Mouse (Mus musculus): ENCODE results near the gene Cyp2d9. TPM values are rescaled to one million over a fixed set of nuclear protein-coding genes. Genes with fewer than 3 reads are reported as not detected.
"Not testable (repeated sequence)": the region's sequence is repeated elsewhere in the genome, so short reads cannot be mapped to it uniquely, and the experiment has no call there.

Cyp2d9 gene
- polyA plus RNA-seq, 1 experiment from 2014 or later, result not detected

DNA sequence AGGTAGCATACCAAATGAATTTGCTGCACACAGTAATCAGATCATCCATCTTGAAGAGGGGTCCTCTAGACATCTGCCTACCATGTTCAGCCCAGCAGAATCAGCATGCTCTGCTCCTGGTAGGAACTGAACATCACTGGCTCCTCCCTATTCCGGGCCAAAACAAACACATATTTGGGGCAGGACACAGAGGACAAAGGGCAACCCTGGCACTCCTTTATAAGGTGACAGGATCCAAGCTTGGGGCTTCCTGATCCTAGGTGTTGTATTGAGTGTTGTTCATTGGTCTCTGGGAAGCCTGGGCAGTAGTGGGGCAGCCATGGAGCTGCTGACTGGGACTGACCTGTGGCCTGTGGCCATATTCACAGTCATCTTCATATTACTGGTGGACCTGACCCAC, 18.9 kb downstream of the Cyp2d9 start:
- H3K36me3 ChIP-seq; H3K9ac ChIP-seq; H3K27me3 ChIP-seq; H3K9me3 ChIP-seq; H3K4me1 ChIP-seq (replicated peaks); H3K4me3 ChIP-seq; H3K27ac ChIP-seq (replicated peaks); H3K4me2 ChIP-seq; ATAC-seq (ENCODE audit: low FRiP score, low read depth): not testable (repeated sequence)
- WGBS, result 93% methylated on average over 1 of the region's 1 CpGs

DNA sequence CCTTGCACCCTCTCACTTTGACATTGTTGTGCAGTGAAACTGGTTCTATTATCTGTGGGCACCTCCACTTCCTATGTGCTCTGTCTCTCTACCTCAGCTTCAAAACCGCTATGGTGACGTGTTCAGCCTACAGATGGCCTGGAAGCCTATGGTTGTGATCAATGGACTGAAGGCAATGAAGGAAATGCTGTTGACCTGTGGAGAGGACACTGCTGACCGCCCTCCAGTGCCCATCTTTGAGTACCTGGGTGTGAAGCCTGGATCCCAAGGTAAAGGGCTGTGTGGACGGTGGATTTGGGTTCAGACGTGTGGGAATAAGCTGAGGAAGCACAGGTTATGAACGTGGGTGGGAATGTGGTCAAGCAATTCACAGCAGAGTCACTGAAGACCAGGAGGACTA, 20.3 kb downstream of the Cyp2d9 start:
- H3K9ac ChIP-seq; ATAC-seq (ENCODE audit: low FRiP score, low read depth); H3K9me3 ChIP-seq; H3K4me1 ChIP-seq (replicated peaks); H3K27me3 ChIP-seq; H3K4me3 ChIP-seq; H3K4me2 ChIP-seq; H3K27ac ChIP-seq (replicated peaks); H3K36me3 ChIP-seq: not testable (repeated sequence)
- 90% methylated on average over 6 of the region's 6 CpGs for WGBS

DNA sequence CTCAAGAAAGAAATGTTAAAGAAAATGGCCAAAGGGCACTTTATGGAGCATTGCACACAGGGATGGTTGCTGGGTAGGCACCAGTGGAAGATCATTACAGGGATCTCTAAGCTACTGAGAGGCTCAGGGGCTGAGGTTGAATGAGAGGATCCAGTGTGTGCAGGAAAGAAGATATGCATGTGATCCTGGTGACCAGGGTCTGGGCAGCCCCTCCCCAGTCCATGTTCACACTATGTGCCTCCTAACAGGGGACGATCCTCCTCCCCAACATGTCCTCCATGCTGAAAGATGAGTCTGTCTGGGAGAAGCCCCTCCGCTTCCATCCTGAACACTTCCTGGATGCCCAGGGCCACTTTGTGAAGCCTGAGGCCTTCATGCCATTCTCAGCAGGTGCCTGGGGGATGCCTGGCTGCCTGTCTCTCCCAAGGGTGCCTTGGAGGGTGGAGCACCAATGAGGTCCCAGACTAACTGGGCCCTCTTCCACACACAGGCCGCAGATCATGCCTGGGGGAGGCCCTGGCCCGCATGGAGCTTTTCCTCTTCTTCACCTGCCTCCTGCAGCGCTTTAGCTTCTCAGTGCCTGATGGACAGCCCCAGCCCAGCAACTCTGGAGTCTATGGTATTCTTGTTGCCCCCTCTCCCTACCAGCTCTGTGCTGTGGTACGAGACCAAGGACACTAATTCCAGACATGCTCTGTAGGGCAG, 23.0 kb downstream of the Cyp2d9 start:
- H3K4me3 ChIP-seq; H3K4me1 ChIP-seq (replicated peaks); ATAC-seq (ENCODE audit: low FRiP score, low read depth); H3K27me3 ChIP-seq; H3K27ac ChIP-seq (replicated peaks); H3K36me3 ChIP-seq; H3K9ac ChIP-seq; H3K9me3 ChIP-seq; H3K4me2 ChIP-seq: not testable (repeated sequence)
- 91% methylated on average over 6 of the region's 6 CpGs for WGBS

DNA sequence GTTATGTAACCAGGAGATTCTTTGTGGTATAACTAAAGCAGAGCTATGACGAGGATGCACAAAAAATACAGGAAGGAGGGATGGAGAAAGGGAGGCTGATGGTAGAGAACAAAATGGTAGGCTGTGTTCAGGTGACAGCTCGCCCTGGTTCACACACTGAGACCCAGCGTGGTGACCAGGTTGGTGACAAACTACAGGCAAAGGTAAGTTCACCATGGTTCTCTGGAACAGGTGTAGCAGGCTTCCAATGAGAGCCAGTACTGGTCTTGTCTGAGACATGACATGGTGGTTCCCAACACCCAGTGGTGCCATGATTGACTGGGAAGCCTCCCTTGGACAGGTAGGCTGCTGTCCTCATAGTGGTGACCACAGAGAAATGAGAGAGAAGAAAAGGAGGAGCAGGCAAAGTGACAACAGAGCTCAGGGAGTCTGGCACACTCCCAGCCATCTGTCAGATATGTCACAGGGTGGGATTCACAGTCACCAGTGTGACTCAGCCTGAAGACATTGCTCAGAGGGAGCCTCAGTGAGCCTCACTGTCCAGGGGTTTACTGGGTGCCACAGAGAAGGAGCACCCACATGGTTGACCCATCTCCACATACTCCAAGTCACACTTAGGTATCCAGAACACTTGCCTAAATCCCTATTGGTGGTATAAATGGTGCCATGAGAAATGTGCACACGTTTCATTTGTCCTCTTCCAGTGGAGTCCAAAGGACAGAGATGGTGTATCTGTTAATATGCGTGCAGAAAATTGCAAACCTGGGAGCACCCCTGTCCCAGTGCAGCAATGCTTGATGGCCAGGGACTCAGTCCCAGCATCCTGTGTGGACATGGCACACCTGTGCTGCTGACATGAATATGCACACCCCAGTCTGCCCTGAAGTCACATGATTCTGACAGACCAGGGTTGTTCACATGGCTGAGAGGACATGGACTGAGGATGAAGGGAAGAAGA, 24.1 kb downstream of the Cyp2d9 start:
- WGBS, result 87% methylated on average over 5 of the region's 5 CpGs
- ATAC-seq (ENCODE audit: low FRiP score, low read depth), result no peak
- Histone ChIP-seq H3K27me3 (no peaks in the 10 kb centered on the region), H3K4me1 (replicated peaks) (no peaks in the 10 kb centered on the region), H3K27ac (replicated peaks) (no peak overlapping the region), H3K36me3 (no peaks in the 10 kb centered on the region), H3K9ac (no peak overlapping the region), H3K4me2 (no peak overlapping the region), H3K4me3 (no peak overlapping the region), H3K9me3 (no peaks in the 10 kb centered on the region)

DNA sequence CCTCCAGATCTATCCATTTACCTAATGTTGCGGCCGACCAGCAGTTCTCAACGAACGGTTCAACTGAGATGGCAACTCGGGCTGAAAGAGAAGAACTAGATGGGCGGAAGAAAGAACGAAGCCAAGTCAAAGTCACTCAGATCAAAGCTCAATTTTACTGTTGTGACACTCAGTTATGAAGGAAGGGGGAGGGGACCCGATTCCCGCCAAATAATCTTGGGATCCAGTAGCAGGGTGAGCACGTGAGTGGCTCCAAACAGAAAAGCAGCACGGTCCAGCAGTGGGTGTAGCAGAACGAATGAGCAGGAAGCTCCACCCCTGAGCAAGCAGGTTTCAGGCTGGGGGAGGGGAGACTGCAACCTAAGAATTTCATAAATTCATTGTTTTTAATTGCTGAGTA, 26.0 kb downstream of the Cyp2d9 start:
- not testable (repeated sequence) for H3K27me3 ChIP-seq; H3K9ac ChIP-seq; H3K36me3 ChIP-seq; H3K4me2 ChIP-seq; H3K4me3 ChIP-seq; H3K9me3 ChIP-seq; ATAC-seq (ENCODE audit: low FRiP score, low read depth); H3K27ac ChIP-seq (replicated peaks); H3K4me1 ChIP-seq (replicated peaks)
- 86% methylated on average over 12 of the region's 12 CpGs for WGBS

DNA sequence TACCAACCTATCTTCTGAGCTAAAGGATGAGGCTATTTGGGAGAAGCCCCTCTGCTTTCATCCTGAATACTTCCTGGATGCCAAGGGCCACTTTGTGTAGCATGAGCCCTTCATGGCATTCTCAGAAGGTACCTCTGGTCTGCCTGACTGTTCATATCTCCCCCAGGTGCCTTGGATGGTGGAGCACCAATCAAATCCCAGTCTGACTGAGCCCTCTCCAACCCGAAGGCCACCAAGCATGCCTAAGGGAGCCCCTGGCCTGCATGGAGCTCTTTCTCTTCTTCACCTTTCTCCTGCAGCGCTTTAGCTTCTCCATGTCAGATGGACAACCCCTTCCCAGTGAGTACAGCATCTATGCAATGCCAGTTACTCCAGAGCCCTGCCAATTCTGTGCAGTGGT, 31.5 kb downstream of the Cyp2d9 start:
- Histone ChIP-seq H3K27ac (replicated peaks) (no peak overlapping the region), H3K4me1 (replicated peaks) (no peaks in the 10 kb centered on the region), H3K4me2 (no peak overlapping the region), H3K4me3 (no peak overlapping the region), H3K27me3 (no peaks in the 10 kb centered on the region), H3K9ac (no peak overlapping the region), H3K36me3 (no peaks in the 10 kb centered on the region), H3K9me3 (no peaks in the 10 kb centered on the region)
- ATAC-seq (ENCODE audit: low FRiP score, low read depth), result no peak
- WGBS, result 83% methylated on average over 2 of the region's 2 CpGs

DNA sequence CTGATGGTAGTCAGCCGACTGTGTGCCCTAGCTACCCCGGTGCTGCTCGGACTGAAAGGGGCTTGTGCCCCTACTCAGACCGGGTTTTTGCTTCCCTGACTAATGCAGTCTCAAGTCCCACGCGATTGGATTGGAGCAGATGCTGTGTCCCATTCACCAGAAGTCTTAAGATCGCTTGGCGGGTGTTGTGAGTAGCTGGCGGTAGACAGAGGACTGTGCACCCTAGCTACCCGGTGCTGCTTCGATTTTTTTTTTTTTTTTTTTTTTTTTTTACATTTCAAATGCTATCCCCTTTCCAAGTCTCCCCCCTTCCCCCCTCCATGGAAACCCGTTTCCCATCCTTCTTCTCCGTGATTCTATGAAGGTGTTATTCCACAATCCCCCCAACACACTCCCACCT, 61.0 kb downstream of the Cyp2d9 start:
- H3K36me3 ChIP-seq; ATAC-seq (ENCODE audit: low FRiP score, low read depth); H3K9ac ChIP-seq; H3K4me1 ChIP-seq (replicated peaks); H3K9me3 ChIP-seq; H3K27ac ChIP-seq (replicated peaks); H3K27me3 ChIP-seq; H3K4me2 ChIP-seq; H3K4me3 ChIP-seq: not testable (repeated sequence)
- WGBS, result 70% methylated on average over 13 of the region's 13 CpGs

Small RNA genes lying within 50 kb of the gene (microRNA-seq; reads per million reads assigned to microRNA genes)
- gene Gm25990 (not detected), gene Gm27331 (not detected), gene Gm27622 (not detected), gene Gm27825 (not detected), gene Mir7684 (not detected)

Other genes with a start within 250 kb of the Cyp2d9 start
- 2.9 and 4.6 TPM in 2 replicates for gene Shisa8, start 220.6 kb upstream of the Cyp2d9 start, polyA plus RNA-seq (2015; fragmentation: Nextera tagmentation; extraction: Ambion mirVana)
- gene Tnfrsf13c, start 209.1 kb upstream of the Cyp2d9 start, polyA plus RNA-seq (2015; fragmentation: Nextera tagmentation; extraction: Ambion mirVana), result 0.37 and 0.69 TPM in 2 replicates
- 24.0 and 25.4 TPM in 2 replicates for gene Cenpm, start 188.7 kb upstream of the Cyp2d9 start, polyA plus RNA-seq (2015; fragmentation: Nextera tagmentation; extraction: Ambion mirVana)
- 15.9 and 16.6 TPM in 2 replicates for gene 1500009C09Rik, start 181.0 kb upstream of the Cyp2d9 start, polyA plus RNA-seq (2015; fragmentation: Nextera tagmentation; extraction: Ambion mirVana)
- gene Sept3, start 158.5 kb upstream of the Cyp2d9 start, polyA plus RNA-seq (2015; fragmentation: Nextera tagmentation; extraction: Ambion mirVana), result 374 and 408 TPM in 2 replicates
- gene Wbp2nl, start 134.5 kb upstream of the Cyp2d9 start, polyA plus RNA-seq (2015; fragmentation: Nextera tagmentation; extraction: Ambion mirVana), result 0.10 and 0.29 TPM in 2 replicates
- gene Naga, start 94.5 kb upstream of the Cyp2d9 start, polyA plus RNA-seq (2015; fragmentation: Nextera tagmentation; extraction: Ambion mirVana), result 27.9 and 29.5 TPM in 2 replicates
- gene Pheta2, start 94.5 kb upstream of the Cyp2d9 start, polyA plus RNA-seq (2015; fragmentation: Nextera tagmentation; extraction: Ambion mirVana), result 1.9 and 2.0 TPM in 2 replicates
- gene Smdt1, start 94.5 kb upstream of the Cyp2d9 start, polyA plus RNA-seq (2015; fragmentation: Nextera tagmentation; extraction: Ambion mirVana), result 367 and 377 TPM in 2 replicates
- gene Ndufa6, start 79.1 kb upstream of the Cyp2d9 start, polyA plus RNA-seq (2015; fragmentation: Nextera tagmentation; extraction: Ambion mirVana), result 352 and 391 TPM in 2 replicates
- gene Cyp2d22, start 53.2 kb upstream of the Cyp2d9 start, polyA plus RNA-seq (2015; fragmentation: Nextera tagmentation; extraction: Ambion mirVana), result 2.5 and 2.6 TPM in 2 replicates
- not detected in 2 replicates for gene Cyp2d11, start 39.4 kb upstream of the Cyp2d9 start, polyA plus RNA-seq (2015; fragmentation: Nextera tagmentation; extraction: Ambion mirVana)
- 0.25 TPM in 1 of 2 replicates, not detected in the other for gene Cyp2d10, start 26.2 kb upstream of the Cyp2d9 start, polyA plus RNA-seq (2015; fragmentation: Nextera tagmentation; extraction: Ambion mirVana)
- gene Cyp2d12, start 121.6 kb downstream of the Cyp2d9 start, polyA plus RNA-seq (2015; fragmentation: Nextera tagmentation; extraction: Ambion mirVana), result not detected in 2 replicates
- not detected in 2 replicates for gene Cyp2d34, start 187.5 kb downstream of the Cyp2d9 start, polyA plus RNA-seq (2015; fragmentation: Nextera tagmentation; extraction: Ambion mirVana)

Measured in hindbrain, embryonic 15.5 days (tissue).